25 mouse cellular contexts compared by ENCODE assay signal in the genomic region with DNA sequence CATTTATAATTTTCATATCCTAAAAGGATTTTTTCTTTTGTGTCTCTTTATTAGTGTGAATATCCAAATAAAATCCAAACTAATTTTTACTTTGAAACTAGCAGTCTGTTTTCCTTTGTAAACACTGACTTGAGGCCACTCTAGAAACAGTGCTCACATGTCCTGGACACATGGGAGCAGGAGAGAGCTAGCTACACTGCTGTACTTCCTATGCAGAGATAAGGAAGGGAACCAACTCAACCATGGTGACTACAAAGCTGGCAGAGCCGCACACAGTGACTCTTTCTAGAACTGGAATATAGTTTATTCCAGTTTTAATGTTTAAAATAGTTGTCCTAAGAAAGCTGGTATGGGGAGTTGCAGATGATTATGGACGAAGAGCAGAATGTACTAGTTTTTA. TPM values are rescaled to one million over a fixed set of nuclear protein-coding genes. Genes with fewer than 3 reads are reported as not detected.
DNase-seq lines count a peak whose midpoint lies in the region; ATAC-seq and TF ChIP-seq lines count a peak whose summit lies in the region.
"Had no signal": no experiment of that assay in that cellular context is flagged by ENCODE, and none has a peak within 500 bp of the region (broad histone marks: within the 10 kb centered on the region; RNA-seq: fewer than 3 reads in every experiment).

No protein-coding gene starts in this region.

- H3K4me2 ChIP-seq in liver, embryonic 11.5 days: no peak overlapping the region
- no peak overlapping the region for H3K4me2 ChIP-seq in liver, embryonic 15.5 days
- H3K4me2 ChIP-seq: heart, embryonic 13.5 days; hindbrain, embryonic 12.5 days had no signal

- no peaks in the 10 kb centered on the region for H3K36me3 ChIP-seq in MEL (ENCODE audit: control insufficient read depth in 1 of 2, insufficient read depth in 2 of 2, low read length in 2 of 2)
- H3K36me3 ChIP-seq in liver, embryonic 11.5 days (ENCODE audit: control insufficient read depth, insufficient read depth, low read length): no peaks in the 10 kb centered on the region
- H3K36me3 ChIP-seq in liver, embryonic 15.5 days (replicated peaks): no peaks in the 10 kb centered on the region
- no peaks in the 10 kb centered on the region for H3K36me3 ChIP-seq in heart, adult 2 months (ENCODE audit: control insufficient read depth, insufficient read depth, low read length)
- H3K36me3 ChIP-seq: embryonic facial prominence, embryonic 10.5 days; forebrain, embryonic 10.5 days; heart, embryonic 13.5 days; hindbrain, embryonic 12.5 days had no signal

- H3K9me3 ChIP-seq in MEL (replicated peaks; ENCODE audit: insufficient read depth, low read length): no peaks in the 10 kb centered on the region
- no peaks in the 10 kb centered on the region for H3K9me3 ChIP-seq in liver, embryonic 11.5 days (ENCODE audit: control insufficient read depth, low read length)
- no peaks in the 10 kb centered on the region for H3K9me3 ChIP-seq in liver, embryonic 15.5 days (replicated peaks)
- H3K9me3 ChIP-seq: embryonic facial prominence, embryonic 10.5 days; forebrain, embryonic 10.5 days; heart, embryonic 13.5 days; hindbrain, embryonic 12.5 days had no signal

- intact Hi-C loops in heart, adult 2 months (cut with DNase I): no loop called here

- WGBS in liver, embryonic 11.5 days: 67% methylated on average over 2 of the region's 2 CpGs
- 33% methylated on average over 2 of the region's 2 CpGs for WGBS in liver, embryonic 15.5 days (ENCODE audit: insufficient replicate concordance)
- 59% methylated on average over 2 of the region's 2 CpGs for WGBS in heart, adult 2 months

- H3K4me1 ChIP-seq in MEL (ENCODE audit: control insufficient read depth in 1 of 2, insufficient read depth in 2 of 2, low read length in 2 of 2): no peaks in the 10 kb centered on the region
- H3K4me1 ChIP-seq in liver, embryonic 11.5 days (replicated peaks; ENCODE audit: control insufficient read depth, insufficient read depth, low read length): peaks cover 15% of the 10 kb centered on the region
- H3K4me1 ChIP-seq in liver, embryonic 15.5 days (replicated peaks): peaks cover 29% of the 10 kb centered on the region
- H3K4me1 ChIP-seq in heart, adult 2 months (ENCODE audit: control insufficient read depth, insufficient read depth, low read length): no peaks in the 10 kb centered on the region
- H3K4me1 ChIP-seq: forebrain, embryonic 10.5 days; hindbrain, embryonic 12.5 days had no signal

- H3K4me3 ChIP-seq in MEL (ENCODE audit: control insufficient read depth in 1 of 2, insufficient read depth in 1 of 2, low read depth in 2 of 2, low read length in 2 of 2): no peak overlapping the region
- H3K4me3 ChIP-seq in liver, embryonic 11.5 days (ENCODE audit: low read depth, low read length): no peak overlapping the region
- no peak overlapping the region for H3K4me3 ChIP-seq in liver, embryonic 15.5 days (replicated peaks)
- no peak overlapping the region for H3K4me3 ChIP-seq in heart, adult 2 months
- H3K4me3 ChIP-seq: embryonic facial prominence, embryonic 10.5 days; forebrain, embryonic 10.5 days; gastrocnemius, adult 2 months; heart, embryonic 13.5 days; hindbrain, embryonic 12.5 days had no signal

- H3K27ac ChIP-seq in MEL (ENCODE audit: control insufficient read depth, low read depth, low read length): no peak overlapping the region
- H3K27ac ChIP-seq in liver, embryonic 11.5 days (ENCODE audit: low read depth, low read length): no peak overlapping the region
- 0 out of 2 replicates have a peak overlapping the region, but pooled peaks have one; percentile 22 for H3K27ac ChIP-seq in liver, embryonic 15.5 days (replicated peaks)
- H3K27ac ChIP-seq in heart, adult 2 months: no peak overlapping the region
- H3K27ac ChIP-seq: embryonic facial prominence, embryonic 10.5 days; forebrain, embryonic 10.5 days; gastrocnemius, adult 2 months; heart, embryonic 13.5 days; hindbrain, embryonic 12.5 days had no signal

- peak; percentile 83 for ATAC-seq in liver, embryonic 11.5 days (replicated peaks; ENCODE audit: low FRiP score)
- peak; percentile 67; the same call in 1 of the 2 replicates for ATAC-seq in liver, embryonic 15.5 days (ENCODE audit: insufficient read depth)
- peak; percentile 85 for ATAC-seq in megakaryocyte-erythroid progenitor cell, adult 5-6 weeks (replicated peaks; ENCODE audit: low FRiP score, low TSS enrichment, poor library complexity, severe bottlenecking)
- ATAC-seq: forebrain, embryonic 14.5 days; hindbrain, embryonic 16.5 days had no signal

- peaks cover 13 to 22% of the 10 kb centered on the region in 2 experiments for H3K27me3 ChIP-seq in MEL (ENCODE audit: control insufficient read depth in 1 of 2, insufficient read depth in 2 of 2, low read length in 2 of 2)
- H3K27me3 ChIP-seq in liver, embryonic 11.5 days (replicated peaks; ENCODE audit: control insufficient read depth, insufficient read depth, low read length): no peaks in the 10 kb centered on the region
- no peaks in the 10 kb centered on the region for H3K27me3 ChIP-seq in liver, embryonic 15.5 days
- H3K27me3 ChIP-seq in heart, adult 2 months (ENCODE audit: control insufficient read depth, insufficient read depth, low read length): no peaks in the 10 kb centered on the region
- H3K27me3 ChIP-seq: heart, embryonic 13.5 days; hindbrain, embryonic 12.5 days had no signal

- TF ChIP-seq POLR2A in MEL (IDR thresholded peaks at IDR 0.05; ENCODE audit: control insufficient read depth in 1 of 2, insufficient read depth in 1 of 2, low read depth in 1 of 2, low read length in 2 of 2, poor library complexity in 1 of 2): no peak
- no peak for TF ChIP-seq POLR2A in heart, adult 2 months (IDR thresholded peaks at IDR 0.05; ENCODE audit: insufficient read depth, low read depth, low read length)

- DNase-seq in MEL (ENCODE audit: low read depth, low spot score): peak; percentile 10
- DNase-seq in liver, embryonic 11.5 days (ENCODE audit: low spot score): no peak
- no peak for DNase-seq in natural killer cell, adult 2 months (ENCODE audit: low spot score in 2 of 2)
- DNase-seq in heart, adult 2 months: no peak
- DNase-seq in urinary bladder, postnatal 36 days (ENCODE audit: low spot score in 2 of 2): no peak
- DNase-seq in adrenal gland, postnatal 10 days: no peak
- DNase-seq: adrenal gland, postnatal 14 days; cerebellum, adult 18-20 months; cerebellum, adult 9-11 months; cerebellum, postnatal 36 days; gastrocnemius, adult 2 months; gastrocnemius, postnatal 25 days; heart, postnatal 4 days had no signal

- TF ChIP-seq EP300 in MEL (IDR thresholded peaks at IDR 0.05; ENCODE audit: low read depth in 1 of 2, low read length in 2 of 2): no peak
- TF ChIP-seq EP300 in heart, adult 2 months (IDR thresholded peaks at IDR 0.05; ENCODE audit: insufficient read depth, low read depth, low read length): no peak

- TF ChIP-seq CTCF in MEL (IDR thresholded peaks at IDR 0.05 in 2 of 3, conservative IDR thresholded peaks at IDR 0.05 in 1 of 3; ENCODE audit: control insufficient read depth in 1 of 3, insufficient read depth in 1 of 3, low read depth in 2 of 3, low read length in 3 of 3, poor library complexity in 1 of 3, severe bottlenecking in 1 of 3): peak in 1 of 3 experiments; percentile 17; a peak in 1 of 6 replicates
- TF ChIP-seq CTCF in heart, adult 2 months (IDR thresholded peaks at IDR 0.05): no peak

- peak; percentile 8 for TF ChIP-seq RAD21 in MEL (IDR thresholded peaks at IDR 0.05; ENCODE audit: low read depth, low read length)

- no peaks in the 10 kb centered on the region for H3K79me2 ChIP-seq in MEL (ENCODE audit: control insufficient read depth, insufficient read depth, low read length, poor library complexity)
- no peaks in the 10 kb centered on the region for H3K79me2 ChIP-seq in heart, adult 2 months (replicated peaks; ENCODE audit: control insufficient read depth, insufficient read depth, low read length)

- no peak overlapping the region for H3K9ac ChIP-seq in MEL (ENCODE audit: control insufficient read depth, low read depth, low read length, poor library complexity, severe bottlenecking)
- no peak overlapping the region for H3K9ac ChIP-seq in liver, embryonic 11.5 days (ENCODE audit: low read depth, low read length)
- no peak overlapping the region for H3K9ac ChIP-seq in liver, embryonic 15.5 days
- H3K9ac ChIP-seq in heart, adult 2 months (ENCODE audit: low read depth, low read length): no peak overlapping the region
- H3K9ac ChIP-seq: heart, embryonic 13.5 days; hindbrain, embryonic 12.5 days had no signal

TF ChIP-seq in MEL, 35 proteins besides CTCF, POLR2A, EP300 and RAD21:
- no peak for TF ChIP-seq MAZ (IDR thresholded peaks at IDR 0.05; ENCODE audit: low read depth, low read length)
- no peak for TF ChIP-seq TBP (IDR thresholded peaks at IDR 0.05; ENCODE audit: low read depth, low read length)

RNA-seq across cellular contexts. Expression of a gene that starts 32.9 kb away (rescaled TPM):
- not detected in 2 replicates for total RNA-seq in MEL (2012; rRNA removed)
- not detected for polyA plus RNA-seq in MEL (2012; ENCODE audit: insufficient read depth in 1 of 2, insufficient read length in 2 of 2, low read depth in 1 of 2, low replicate concordance in 2 of 2, missing spikeins in 1 of 2)
- polyA plus RNA-seq in liver, embryonic 11.5 days (2014; fragmentation: Nextera tagmentation; extraction: Ambion mirVana): not detected in 2 replicates
- not detected in 2 replicates for polyA plus RNA-seq in liver, embryonic 15.5 days (2015; fragmentation: Nextera tagmentation; extraction: Ambion mirVana)
- total RNA-seq in megakaryocyte-erythroid progenitor cell, adult 5-6 weeks (2014; fragmentation: Nextera tagmentation): not detected in 2 replicates
- not detected in 2 replicates for total RNA-seq in megakaryocyte-erythroid progenitor cell, adult 5-6 weeks (2017)
- not detected for total RNA-seq in heart, adult 2 months (2021)
- polyA plus RNA-seq in heart, adult 2 months (2012; rRNA removed): not detected in 2 replicates
- not detected for total RNA-seq in adrenal gland, postnatal 10 days (2021)
- total RNA-seq: adrenal gland, postnatal 14 days; ES-E14; gastrocnemius, adult 2 months; gastrocnemius, postnatal 25 days; granulocyte monocyte progenitor cell, adult 5-6 weeks; heart, postnatal 4 days had no signal
- polyA plus RNA-seq: embryonic facial prominence, embryonic 10.5 days; embryonic facial prominence, embryonic 14.5 days; forebrain, embryonic 10.5 days; forebrain, embryonic 14.5 days; heart, embryonic 13.5 days; heart, postnatal 0 days; hindbrain, embryonic 12.5 days; hindbrain, embryonic 16.5 days had no signal
